Mouse (Mus musculus) stomach, postnatal 0 days (tissue): ENCODE measurements at regions not wholly inside any gene's neighbourhood (a gene's known extent, or its start where the extent isn't known, plus 50 kb on each side); places are given as distances from the start of the nearest gene placed in this dataset. TPM values are rescaled to one million over a fixed set of nuclear protein-coding genes. Genes with fewer than 3 reads are reported as not detected.

Source experiments
- ATAC-seq: fragments of 200-750 bp; cut with Nextera tagmentation; 2 replicates; pipeline ENCODE4 v1.8.0; 2017; ENCODE audit not compliant: low FRiP score, low TSS enrichment
- DNase-seq: peaks from one replicate; pipeline ENCODE4 v3.0.0-alpha.2; 2016; ENCODE audit warnings: low spot score
- H3K27ac ChIP-seq: fragments of 300-500 bp; sonication (generic); replicated peaks from 2 replicates; pipeline ENCODE4 v1.5.1; 2014; ENCODE audit warnings: mild to moderate bottlenecking, control low read depth
- H3K27me3 ChIP-seq: fragments of 300-500 bp; sonication (generic); 2 replicates; pipeline ENCODE4 v1.6.1; 2014; ENCODE audit warnings: low read length; ENCODE audit not compliant: control insufficient read depth, insufficient read depth
- H3K36me3 ChIP-seq: fragments of 300-500 bp; sonication (generic); 2 replicates; pipeline ENCODE4 v1.6.1; 2014; ENCODE audit warnings: low read length, mixed read lengths; ENCODE audit not compliant: control insufficient read depth, insufficient read depth
- H3K4me1 ChIP-seq: fragments of 300-500 bp; sonication (generic); replicated peaks from 2 replicates; pipeline ENCODE4 v1.6.1; 2014; ENCODE audit warnings: antibody characterized with exemption; ENCODE audit not compliant: control insufficient read depth, insufficient read depth
- H3K4me2 ChIP-seq: fragments of 300-500 bp; sonication (generic); replicated peaks from 2 replicates; pipeline ENCODE4 v1.6.1; 2014; ENCODE audit warnings: low read depth, mild to moderate bottlenecking, control low read depth, moderate library complexity
- H3K4me3 ChIP-seq: fragments of 300-500 bp; sonication (generic); 2 replicates; pipeline ENCODE4 v1.5.1; 2014; ENCODE audit warnings: low read depth, low read length, control low read depth
- H3K9ac ChIP-seq: fragments of 300-500 bp; sonication (generic); 2 replicates; pipeline ENCODE4 v1.6.1; 2014; ENCODE audit warnings: mild to moderate bottlenecking, low read length, control low read depth, mixed read lengths
- H3K9me3 ChIP-seq: fragments of 300-500 bp; sonication (generic); 2 replicates; pipeline ENCODE4 v1.6.1; 2016; ENCODE audit warnings: low read length; ENCODE audit not compliant: control insufficient read depth
- CTCF ChIP-seq: IDR thresholded peaks from 2 replicates; pipeline ENCODE4 v1.5.1; 2016; ENCODE audit warnings: antibody characterized with exemption, low read depth, mild to moderate bottlenecking, moderate library complexity
- EP300 ChIP-seq: optimal IDR thresholded peaks from 2 replicates; pipeline ENCODE3; 2016; ENCODE audit warnings: antibody characterized with exemption
- WGBS: fragments of 180-500 bp; shearing (Covaris S2); extraction: QIAGEN DNeasy Blood & Tissue Kit; methylation state at CpG from one replicate; pipeline ENCODE4 v1.1.7; 2014; 5-methylcytosine and 5-hydroxymethylcytosine counted together
- microRNA-seq: library from miRNA; unstranded; fragments of <30 nt; microRNA quantifications from one replicate; pipeline ENCODE4, GENCODE M21; 2016

GRCm38 (mm10) chr1:82158466-82158865 lies 74.4 kb upstream of the Gm9747 start:
- no peaks in the 10 kb centered on the region for H3K27me3 ChIP-seq
- no peaks in the 10 kb centered on the region for H3K36me3 ChIP-seq
- H3K4me2 ChIP-seq, result no peak overlapping the region
- H3K4me3 ChIP-seq, result no peak overlapping the region
- H3K9ac ChIP-seq, result no peak overlapping the region
- H3K4me1 ChIP-seq, result no peaks in the 10 kb centered on the region
- H3K27ac ChIP-seq, result no peak overlapping the region
- 24% methylated on average over 3 of the region's 3 CpGs for WGBS
- H3K9me3 ChIP-seq, result no peaks in the 10 kb centered on the region
- ATAC-seq (no peak), DNase-seq (no peak)
- TF ChIP-seq CTCF (no peak), EP300 (no peak)

- H3K27me3 ChIP-seq, result no peaks in the 10 kb centered on the region
- DNase-seq, result no peak
- H3K9me3 ChIP-seq, result no peaks in the 10 kb centered on the region
- H3K4me1 ChIP-seq, result no peaks in the 10 kb centered on the region
- no peak overlapping the region for H3K27ac ChIP-seq
- WGBS, result 91% methylated on average over 3 of the region's 3 CpGs
- no peaks in the 10 kb centered on the region for H3K36me3 ChIP-seq
- no peak overlapping the region for H3K4me3 ChIP-seq
- no peak for ATAC-seq
- H3K9ac ChIP-seq, result no peak overlapping the region
- no peak overlapping the region for H3K4me2 ChIP-seq
- TF ChIP-seq EP300 (no peak), CTCF (no peak)
These were observed 73.7 kb upstream of the Gm9747 start for GRCm38 (mm10) chr1:82159201-82159600.

- TF ChIP-seq EP300 (no peak), CTCF (no peak)
- ATAC-seq (no peak), DNase-seq (no peak)
- H3K4me1 ChIP-seq, result no peaks in the 10 kb centered on the region
- H3K9me3 ChIP-seq, result no peaks in the 10 kb centered on the region
- H3K27ac ChIP-seq, result no peak overlapping the region
- no peak overlapping the region for H3K9ac ChIP-seq
- no peak overlapping the region for H3K4me2 ChIP-seq
- WGBS, result 78% methylated on average over 6 of the region's 6 CpGs
- H3K4me3 ChIP-seq, result no peak overlapping the region
- no peaks in the 10 kb centered on the region for H3K36me3 ChIP-seq
- H3K27me3 ChIP-seq, result no peaks in the 10 kb centered on the region
These were observed 70.0 kb upstream of the Gm9747 start for GRCm38 (mm10) chr1:82162926-82163325.

GRCm38 (mm10) chr1:82168158-82168557 lies 64.8 kb upstream of the Gm9747 start:
- no peak overlapping the region for H3K4me3 ChIP-seq
- WGBS, result 69% methylated on average over 4 of the region's 4 CpGs
- no peak overlapping the region for H3K9ac ChIP-seq
- H3K4me2 ChIP-seq, result no peak overlapping the region
- no peaks in the 10 kb centered on the region for H3K36me3 ChIP-seq
- no peaks in the 10 kb centered on the region for H3K4me1 ChIP-seq
- H3K27ac ChIP-seq, result no peak overlapping the region
- no peaks in the 10 kb centered on the region for H3K27me3 ChIP-seq
- ATAC-seq (no peak), DNase-seq (no peak)
- no peak for TF ChIP-seq CTCF
- no peak for TF ChIP-seq EP300
- H3K9me3 ChIP-seq, result no peaks in the 10 kb centered on the region

- Histone ChIP-seq H3K36me3 (no peaks in the 10 kb centered on the region), H3K9me3 (no peaks in the 10 kb centered on the region), H3K4me1 (no peaks in the 10 kb centered on the region), H3K27me3 (no peaks in the 10 kb centered on the region), H3K4me2 (no peak overlapping the region), H3K27ac (no peak overlapping the region), H3K9ac (no peak overlapping the region), H3K4me3 (no peak overlapping the region)
- 87% methylated on average over 2 of the region's 2 CpGs for whole genome bisulfite sequencing
- ATAC-seq (no peak), DNase-seq (no peak)
- no peak for TF ChIP-seq EP300
- no peak for TF ChIP-seq CTCF
These were observed 64.0 kb upstream of the Gm9747 start for GRCm38 (mm10) chr1:82168949-82169348.

GRCm38 (mm10) chr1:82180427-82180826 lies 52.5 kb upstream of the Gm9747 start:
- H3K4me3 ChIP-seq, result no peak overlapping the region
- TF ChIP-seq EP300 (no peak), CTCF (no peak)
- ATAC-seq (no peak), DNase-seq (no peak)
- H3K36me3 ChIP-seq, result no peaks in the 10 kb centered on the region
- no peak overlapping the region for H3K27ac ChIP-seq
- H3K4me1 ChIP-seq, result no peaks in the 10 kb centered on the region
- H3K4me2 ChIP-seq, result no peak overlapping the region
- no peak overlapping the region for H3K9ac ChIP-seq
- H3K9me3 ChIP-seq, result no peaks in the 10 kb centered on the region
- no peaks in the 10 kb centered on the region for H3K27me3 ChIP-seq
- 71% methylated on average over 1 of the region's 1 CpGs for WGBS

Small RNAs in the stretch of these regions (microRNA-seq; reads per million reads assigned to microRNA genes)
- gene Mir6344, result not detected
